Mouse (Mus musculus): ENCODE results near the gene Camk2g.
A peak's percentile ranks its signal among the peaks of the same experiment; 100 is the strongest.

Gene Camk2g

DNA sequence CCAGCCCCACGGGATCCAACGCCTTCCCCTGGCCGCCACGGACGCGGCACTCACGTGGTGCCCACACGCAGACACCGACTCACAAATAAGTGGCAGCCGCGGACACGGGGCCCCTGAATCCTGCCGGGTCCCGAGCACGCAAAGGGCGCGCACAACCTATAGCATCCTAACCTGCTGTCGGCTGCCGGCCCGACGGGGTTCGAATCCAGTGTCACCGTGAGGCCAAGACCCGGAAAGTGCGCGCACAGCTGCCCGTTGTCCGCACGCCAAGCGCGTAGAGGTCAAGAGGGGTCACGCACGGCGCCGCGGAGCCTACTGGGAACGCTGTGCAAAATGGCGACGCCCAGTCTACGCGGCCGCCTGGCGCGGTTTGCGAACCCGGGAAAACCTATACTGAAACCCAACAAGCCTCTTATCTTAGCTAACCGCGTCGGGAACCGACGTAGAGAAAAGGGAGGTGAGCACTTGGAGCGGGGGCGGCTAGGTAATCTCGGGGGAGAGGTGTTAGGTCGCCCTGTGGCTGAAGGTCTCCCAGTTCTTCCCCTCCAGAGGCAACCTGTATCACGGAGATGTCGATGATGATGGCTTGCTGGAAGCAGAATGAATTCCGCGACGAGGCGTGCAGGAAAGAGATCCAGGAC, 91.0 kb downstream of the Camk2g start, which contains the start of gene Chchd1:
TSS of gene Chchd1 (plus strand) at position 266 of the 641 bp plus-strand sequence.
- peak; percentile 84 for DNase-seq (ENCODE audit: low read depth, low spot score)

DNA sequence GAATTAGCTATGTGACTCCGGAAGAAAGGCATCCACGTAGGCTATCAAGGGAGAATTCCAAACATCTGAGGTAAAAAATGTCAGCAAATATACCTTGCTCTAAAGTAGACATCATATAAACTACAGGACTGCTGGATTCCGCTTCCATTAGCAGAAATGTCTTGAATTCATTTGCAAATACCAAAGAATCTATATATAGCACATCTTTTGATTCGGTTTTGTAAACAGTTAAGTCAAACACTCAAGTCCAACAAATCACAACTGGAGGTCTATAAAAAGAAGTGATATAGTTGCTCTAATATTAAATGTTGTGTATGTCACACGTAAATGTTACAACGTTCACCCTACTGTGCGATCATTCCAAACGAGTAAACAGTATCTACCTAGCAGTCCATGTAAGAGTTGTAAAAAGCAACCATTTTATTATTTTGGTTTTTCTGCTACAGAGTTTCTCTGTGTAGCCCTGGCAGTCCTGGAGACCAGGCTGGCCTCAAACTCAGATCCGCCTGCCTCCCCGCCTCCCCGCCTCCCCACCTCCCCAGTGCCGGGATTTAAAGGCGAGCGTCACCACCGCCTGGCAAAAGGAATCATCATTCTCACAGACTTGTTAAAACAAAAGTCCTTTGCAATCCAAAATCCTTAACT, 91.7 kb downstream of the Camk2g start:
- no peak for DNase-seq (ENCODE audit: low read depth, low spot score)

DNA sequence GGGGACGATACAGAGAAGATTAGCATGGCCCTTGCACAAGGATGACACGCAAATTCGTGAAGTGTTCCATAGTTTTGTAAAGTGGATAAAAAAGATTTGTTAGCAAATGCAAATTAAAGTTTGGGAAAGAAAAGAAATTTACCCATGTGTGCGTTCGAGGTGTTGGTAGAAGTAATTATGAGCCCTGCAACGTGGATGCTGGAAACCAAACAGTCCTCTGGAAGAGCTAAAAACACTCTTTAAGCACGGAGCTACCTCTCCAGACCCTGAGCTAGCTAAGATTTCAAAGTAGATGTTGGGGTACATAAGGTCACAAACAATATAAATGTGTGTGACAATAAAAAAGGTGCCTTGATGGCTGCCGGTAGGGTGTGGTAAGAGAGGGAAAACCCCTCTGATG, 92.3 kb downstream of the Camk2g start:
- DNase-seq (ENCODE audit: low read depth, low spot score) = peak; percentile 17

DNA sequence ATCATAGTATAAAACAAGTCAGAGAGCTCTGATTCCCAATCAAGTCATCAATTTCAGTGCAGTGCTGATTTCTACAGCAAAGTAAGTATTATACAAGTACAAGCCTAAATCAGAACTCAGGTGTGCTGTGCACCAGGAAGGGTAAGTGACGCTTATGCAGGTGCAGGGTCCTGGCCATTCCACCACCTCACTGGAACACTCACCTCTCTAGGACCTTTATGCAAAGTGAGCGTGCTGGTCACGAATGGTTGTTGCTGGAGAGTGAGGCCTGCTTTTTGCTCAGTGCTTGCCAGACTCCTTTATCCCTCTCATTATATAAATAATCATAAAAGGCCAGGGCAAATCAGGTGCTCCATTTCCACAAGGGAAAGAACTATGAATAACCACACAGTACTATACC, 93.5 kb downstream of the Camk2g start:
- DNase-seq (ENCODE audit: low read depth, low spot score) = no peak

DNA sequence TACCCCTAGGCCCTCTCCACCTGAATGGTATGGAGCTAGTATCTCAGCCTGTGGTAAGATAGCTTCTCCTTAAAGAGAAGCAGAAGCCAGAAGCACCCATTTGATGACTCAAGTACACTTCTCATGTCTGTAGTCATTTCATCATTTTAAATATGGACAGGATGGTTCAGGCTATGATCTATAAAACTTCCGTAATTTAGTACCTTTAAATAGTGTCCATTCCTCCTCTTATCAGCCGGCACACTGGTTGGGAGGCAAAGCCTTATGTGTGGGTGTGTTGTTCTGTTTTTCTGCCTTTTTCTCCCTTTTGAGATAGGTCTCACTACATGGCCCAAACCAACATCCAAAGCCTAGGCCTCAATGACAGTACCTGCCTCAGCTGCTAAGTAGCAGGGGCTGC, 95.4 kb downstream of the Camk2g start:
- DNase-seq (ENCODE audit: low read depth, low spot score) = no peak

DNA sequence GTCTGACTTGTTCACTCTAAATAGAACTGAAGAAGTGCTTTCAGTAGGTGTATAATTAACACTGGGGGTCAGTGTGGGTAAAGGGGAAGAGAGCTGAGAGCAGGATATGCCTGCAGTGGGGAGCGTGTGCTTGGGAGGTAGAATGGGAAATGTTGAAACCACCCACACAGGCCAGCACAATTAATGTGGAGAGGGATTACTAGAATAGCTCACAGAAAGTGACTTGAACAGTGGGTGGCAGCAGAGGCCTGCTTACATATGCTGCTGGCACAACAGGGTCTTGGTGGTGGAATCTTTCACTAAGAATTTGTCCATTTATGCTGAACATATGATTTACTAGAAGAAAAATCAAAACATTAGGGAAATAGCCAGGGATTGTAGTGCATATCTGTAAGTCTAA, 96.9 kb downstream of the Camk2g start:
- DNase-seq (ENCODE audit: low read depth, low spot score) = peak; percentile 49

DNA sequence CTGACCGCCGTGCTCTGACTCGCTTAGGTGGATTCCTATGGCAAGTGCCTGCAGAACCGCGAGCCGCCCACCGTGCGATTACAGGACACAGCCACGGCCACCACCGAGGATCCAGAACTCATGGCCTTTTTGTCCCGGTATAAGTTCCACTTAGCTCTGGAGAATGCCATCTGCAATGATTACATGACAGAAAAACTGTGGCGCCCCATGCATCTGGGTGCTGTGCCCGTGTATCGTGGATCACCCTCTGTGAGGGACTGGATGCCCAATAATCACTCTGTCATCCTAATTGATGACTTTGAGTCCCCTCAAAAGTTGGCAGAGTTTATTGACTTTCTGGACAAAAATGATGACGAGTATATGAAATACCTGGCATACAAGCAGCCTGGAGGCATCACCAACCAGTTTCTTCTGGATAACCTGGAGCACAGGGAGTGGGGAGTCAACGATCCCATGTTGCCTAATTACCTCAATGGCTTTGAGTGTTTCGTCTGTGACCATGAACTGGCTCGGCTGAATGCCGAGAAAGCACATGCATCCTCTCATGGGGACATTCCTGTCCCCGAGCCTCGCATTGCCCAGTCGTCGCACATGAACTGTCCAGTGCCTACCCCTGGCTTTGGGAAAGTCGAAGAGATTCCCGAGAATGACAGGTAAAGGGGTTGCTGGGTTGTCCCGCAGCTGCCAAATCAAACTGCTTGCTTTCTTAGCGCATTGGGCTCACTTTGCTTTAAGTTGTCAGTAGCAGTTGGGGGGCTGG, 97.9 kb downstream of the Camk2g start:
- DNase-seq (ENCODE audit: low read depth, low spot score) = peak; percentile 21

DNA sequence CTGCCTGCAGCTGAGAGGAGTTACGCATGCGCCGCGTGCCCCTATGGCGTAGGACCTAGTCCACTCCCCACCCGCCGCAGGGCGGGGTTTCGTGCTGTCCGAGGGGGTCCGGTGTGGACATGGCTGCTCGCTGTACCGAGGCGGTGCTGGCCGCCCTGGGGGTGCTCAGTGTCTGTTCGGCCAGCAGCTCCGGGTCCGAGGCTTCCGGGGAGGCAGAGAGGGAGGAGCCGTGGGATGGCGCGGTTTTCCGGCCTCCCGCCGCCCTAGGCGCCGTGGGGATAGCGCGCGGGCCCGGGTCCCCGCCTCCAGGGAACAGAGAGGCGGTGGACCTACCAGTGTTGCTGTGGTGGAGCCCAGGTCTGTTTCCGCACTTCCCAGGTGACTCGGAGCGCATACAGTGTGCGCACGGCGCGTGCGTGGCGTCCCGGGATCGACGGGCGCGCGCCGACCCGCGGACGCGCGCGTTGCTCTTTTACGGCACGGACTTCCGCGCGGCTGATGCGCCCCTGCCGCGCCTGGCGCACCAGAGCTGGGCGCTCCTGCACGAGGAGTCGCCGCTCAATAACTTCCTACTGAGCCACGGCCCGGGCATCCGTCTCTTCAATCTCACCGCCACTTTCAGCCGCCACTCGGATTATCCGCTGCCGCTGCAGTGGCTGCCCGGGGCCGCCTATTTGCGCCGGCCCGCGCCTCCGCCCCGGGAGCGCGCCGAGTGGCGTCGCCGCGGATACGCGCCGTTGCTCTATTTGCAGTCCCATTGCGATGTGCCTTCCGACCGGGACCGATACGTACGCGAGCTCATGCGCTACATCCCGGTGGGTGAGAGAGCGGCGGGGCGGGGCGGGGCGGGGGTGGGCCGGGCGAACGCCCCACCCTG, 98.8 kb downstream of the Camk2g start, which contains the start of gene Fut11:
TSS of gene Fut11 (plus strand) at position 85 of the 877 bp plus-strand sequence.
- DNase-seq (ENCODE audit: low read depth, low spot score) = peak; percentile 95

DNA sequence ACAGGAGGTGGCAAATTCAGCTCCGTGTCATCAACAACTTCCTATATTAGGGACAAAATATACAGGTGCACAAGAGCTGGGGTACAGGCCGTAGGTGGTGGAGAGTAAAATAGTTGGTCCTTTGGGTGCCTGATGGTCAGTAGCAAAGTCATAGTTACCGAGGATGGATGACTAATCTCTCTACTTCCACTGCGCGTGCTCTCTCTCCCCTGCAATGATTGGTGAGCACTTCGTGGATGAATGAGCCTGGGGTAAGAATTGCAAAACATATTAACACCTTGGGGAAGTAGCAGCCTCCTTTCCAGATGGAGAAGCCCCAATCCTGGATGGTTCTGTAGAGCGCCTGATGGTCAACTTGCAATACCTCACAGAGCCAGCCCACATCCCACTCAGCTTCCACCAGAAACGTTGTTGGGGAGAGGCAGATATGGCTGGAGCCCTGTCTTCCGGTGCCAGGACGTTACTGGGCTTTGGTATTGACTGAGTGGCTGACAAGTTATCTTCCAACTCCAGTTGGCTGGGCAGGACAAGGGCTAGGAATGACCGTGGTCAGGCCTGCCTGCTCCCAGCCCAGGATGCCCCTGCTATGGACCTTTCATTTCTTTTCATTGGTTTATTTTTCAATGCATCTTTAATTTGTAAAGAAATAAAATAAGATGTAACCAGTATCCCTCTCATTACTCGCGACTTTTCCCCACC, 99.6 kb downstream of the Camk2g start:
- peak; percentile 25 for DNase-seq (ENCODE audit: low read depth, low spot score)

DNA sequence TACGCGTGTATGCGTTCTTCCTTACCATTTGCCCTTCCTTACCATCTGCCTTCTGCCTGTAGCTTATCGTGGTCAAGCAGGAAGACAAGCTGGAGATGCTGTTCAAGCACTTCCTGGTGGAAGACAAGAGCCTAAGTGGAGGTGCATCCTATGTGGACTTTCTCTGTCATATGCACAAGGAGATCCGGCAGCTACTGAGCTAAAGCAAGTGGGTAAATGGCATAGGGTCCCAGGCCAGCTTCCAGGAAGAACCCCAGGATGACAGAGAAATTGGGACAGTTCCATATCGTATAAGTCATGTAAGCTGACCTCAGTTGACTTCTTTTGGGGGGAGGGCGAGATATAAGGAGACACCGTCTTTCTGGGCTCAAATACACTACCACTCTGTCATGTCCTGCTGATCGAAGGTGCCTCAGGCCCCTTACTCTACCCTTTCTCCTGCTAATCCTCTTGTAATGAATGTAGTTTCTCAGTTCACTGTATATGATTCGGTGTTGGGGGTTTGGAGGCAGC, 100.2 kb downstream of the Camk2g start:
- DNase-seq (ENCODE audit: low read depth, low spot score) = no peak

DNA sequence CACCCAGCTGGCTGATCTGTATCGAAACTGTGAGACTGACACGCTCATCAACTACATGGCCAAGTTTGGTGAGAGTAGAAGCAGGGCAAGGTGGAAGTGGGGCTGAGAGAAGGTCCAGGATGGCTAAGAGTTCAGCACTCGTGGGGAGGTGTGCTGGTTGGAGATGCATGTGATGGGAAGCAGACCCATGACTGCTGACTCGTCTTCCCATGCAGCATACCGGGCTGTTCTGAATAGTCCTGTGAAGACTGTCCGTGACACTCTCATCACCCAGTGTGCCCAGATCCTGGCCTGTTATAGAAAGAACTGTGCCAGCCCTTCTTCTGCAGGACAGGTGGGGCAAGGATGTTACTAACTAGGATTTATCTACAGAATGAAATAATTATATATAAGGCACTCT, 102.1 kb downstream of the Camk2g start:
- no peak for DNase-seq (ENCODE audit: low read depth, low spot score)

DNA sequence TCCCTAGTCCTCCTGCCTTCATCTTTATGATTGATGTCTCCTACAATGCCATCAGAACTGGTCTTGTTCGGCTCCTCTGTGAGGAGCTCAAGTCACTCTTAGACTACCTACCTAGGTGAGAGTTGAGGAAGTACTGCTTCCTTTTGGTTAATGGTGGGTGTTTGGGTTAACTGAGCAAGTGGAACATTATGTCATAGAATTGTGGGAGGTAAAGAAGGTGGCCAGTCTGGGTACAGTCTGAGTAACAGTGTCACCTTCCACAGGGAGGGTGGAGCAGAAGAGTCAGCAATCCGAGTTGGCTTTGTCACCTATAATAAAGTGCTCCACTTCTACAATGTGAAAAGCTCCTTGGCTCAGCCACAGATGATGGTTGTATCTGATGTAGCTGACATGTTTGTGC, 104.9 kb downstream of the Camk2g start:
- peak; percentile 19 for DNase-seq (ENCODE audit: low read depth, low spot score)

DNA sequence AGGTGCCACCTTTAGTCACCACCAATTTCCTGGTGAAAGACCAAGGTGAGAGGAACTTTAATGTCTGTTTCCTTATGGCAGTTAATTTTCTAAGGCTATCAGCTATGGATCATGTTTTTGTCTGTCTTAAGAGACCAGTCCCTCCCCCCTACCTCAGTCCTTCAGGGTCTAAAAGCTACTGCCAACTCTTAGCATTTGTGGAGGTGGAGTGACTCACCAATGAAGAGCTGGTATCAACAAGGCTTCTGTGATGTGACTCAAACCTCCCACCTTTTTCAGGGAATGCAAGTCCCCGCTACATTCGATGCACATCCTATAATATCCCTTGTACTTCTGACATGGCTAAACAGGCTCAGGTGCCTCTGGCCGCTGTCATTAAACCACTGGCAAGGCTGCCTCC, 107.3 kb downstream of the Camk2g start:
- DNase-seq (ENCODE audit: low read depth, low spot score) = no peak
